Mouse (Mus musculus): ENCODE measurements around the gene Polr2j. TPM values are rescaled to one million over a fixed set of nuclear protein-coding genes. Genes with fewer than 3 reads are reported as not detected.

Polr2j gene
- polyA plus RNA-seq, 1 experiment from 2014 or later = 190 TPM

- ATAC-seq = no peak; the same call in 1 of the 2 replicates
- H3K27ac ChIP-seq (ENCODE audit: low read length) = peak overlapping the region; percentile 77
These were observed 53.4 kb downstream of the Polr2j start for GRCm38 (mm10) chr5:136169626-136170511.

DNA sequence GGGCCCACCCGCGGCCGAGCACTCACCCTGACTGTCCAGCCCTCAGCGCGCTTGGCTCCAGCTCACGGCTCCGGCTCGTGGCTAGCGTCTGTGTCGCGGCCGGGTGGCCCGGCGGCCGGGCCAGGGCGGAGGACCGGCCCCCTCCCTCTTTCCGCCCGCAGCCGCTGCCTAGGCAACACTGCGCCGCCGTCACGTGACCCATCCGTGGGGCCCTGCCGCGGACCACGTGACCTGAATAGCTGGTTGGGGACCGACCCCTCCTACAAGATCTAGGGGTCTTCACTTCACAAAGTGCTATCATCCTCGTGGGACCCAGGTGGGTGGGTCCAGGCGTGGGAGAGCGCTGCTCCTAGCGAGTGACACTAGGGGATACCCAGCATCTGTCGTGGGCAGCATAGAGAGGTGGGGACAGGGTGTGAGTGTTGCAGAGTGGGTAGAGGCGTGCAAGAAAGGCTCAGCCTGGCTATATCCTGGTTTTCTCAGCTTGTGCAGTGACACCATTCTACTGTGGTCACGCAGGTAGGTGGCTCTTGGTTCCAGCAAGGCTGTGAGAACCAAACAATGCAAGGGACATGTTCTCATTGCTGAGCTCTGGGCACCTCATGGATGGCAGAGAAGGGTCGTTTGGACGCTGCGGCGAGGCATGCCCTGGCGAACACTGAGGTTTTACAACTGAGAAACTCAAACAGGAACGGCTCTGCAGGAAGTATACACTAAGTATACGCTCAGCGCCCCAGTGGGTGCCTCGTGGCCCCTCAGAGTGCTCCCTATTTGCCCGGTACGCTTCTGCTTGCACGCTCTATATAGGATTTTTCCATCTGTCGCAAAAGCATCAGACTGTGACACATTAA, 54.3 kb downstream of the Polr2j start, which contains the start of gene Orai2:
Orai2 (minus strand) TSS at position 202 of the 851 bp plus-strand sequence.
- Histone ChIP-seq H3K36me3 (ENCODE audit: control insufficient read depth, insufficient read depth, low read length) (peaks cover 3% of the 10 kb centered on the region; the same call in 1 of the 2 replicates), H3K27me3 (ENCODE audit: control insufficient read depth, insufficient read depth, low read depth, low read length) (no peaks in the 10 kb centered on the region), H3K4me2 (ENCODE audit: low read length) (peak within 1 kb of the TSS; percentile 92), H3K9ac (ENCODE audit: low read depth, low read length) (peak within 1 kb of the TSS; percentile 80), H3K4me1 (ENCODE audit: control insufficient read depth, insufficient read depth, low read length) (peaks cover 21% of the 10 kb centered on the region), H3K4me3 (ENCODE audit: low read depth, low read length) (peak within 1 kb of the TSS; percentile 58), H3K27ac (ENCODE audit: low read length) (peak within 1 kb of the TSS; percentile 77), H3K9me3 (replicated peaks; ENCODE audit: control insufficient read depth, low read length, poor library complexity, severe bottlenecking) (no peaks in the 10 kb centered on the region)
- ATAC-seq = peak; percentile 88
- 3% methylated on average over 49 of the region's 49 CpGs for WGBS

More at GRCm38 (mm10) chr5:136169626-136170511, 53.4 kb downstream of the Polr2j start:
- WGBS = 9% methylated on average over 14 of the region's 15 CpGs
- Histone ChIP-seq H3K4me1 (ENCODE audit: control insufficient read depth, insufficient read depth, low read length) (peaks cover 21% of the 10 kb centered on the region), H3K4me2 (ENCODE audit: low read length) (peak overlapping the region; percentile 92), H3K9ac (ENCODE audit: low read depth, low read length) (peak overlapping the region; percentile 80), H3K27me3 (ENCODE audit: control insufficient read depth, insufficient read depth, low read depth, low read length) (no peaks in the 10 kb centered on the region), H3K9me3 (replicated peaks; ENCODE audit: control insufficient read depth, low read length, poor library complexity, severe bottlenecking) (no peaks in the 10 kb centered on the region), H3K36me3 (ENCODE audit: control insufficient read depth, insufficient read depth, low read length) (peaks cover 3% of the 10 kb centered on the region; the same call in 1 of the 2 replicates), H3K4me3 (ENCODE audit: low read depth, low read length) (peak overlapping the region; percentile 58)

DNA sequence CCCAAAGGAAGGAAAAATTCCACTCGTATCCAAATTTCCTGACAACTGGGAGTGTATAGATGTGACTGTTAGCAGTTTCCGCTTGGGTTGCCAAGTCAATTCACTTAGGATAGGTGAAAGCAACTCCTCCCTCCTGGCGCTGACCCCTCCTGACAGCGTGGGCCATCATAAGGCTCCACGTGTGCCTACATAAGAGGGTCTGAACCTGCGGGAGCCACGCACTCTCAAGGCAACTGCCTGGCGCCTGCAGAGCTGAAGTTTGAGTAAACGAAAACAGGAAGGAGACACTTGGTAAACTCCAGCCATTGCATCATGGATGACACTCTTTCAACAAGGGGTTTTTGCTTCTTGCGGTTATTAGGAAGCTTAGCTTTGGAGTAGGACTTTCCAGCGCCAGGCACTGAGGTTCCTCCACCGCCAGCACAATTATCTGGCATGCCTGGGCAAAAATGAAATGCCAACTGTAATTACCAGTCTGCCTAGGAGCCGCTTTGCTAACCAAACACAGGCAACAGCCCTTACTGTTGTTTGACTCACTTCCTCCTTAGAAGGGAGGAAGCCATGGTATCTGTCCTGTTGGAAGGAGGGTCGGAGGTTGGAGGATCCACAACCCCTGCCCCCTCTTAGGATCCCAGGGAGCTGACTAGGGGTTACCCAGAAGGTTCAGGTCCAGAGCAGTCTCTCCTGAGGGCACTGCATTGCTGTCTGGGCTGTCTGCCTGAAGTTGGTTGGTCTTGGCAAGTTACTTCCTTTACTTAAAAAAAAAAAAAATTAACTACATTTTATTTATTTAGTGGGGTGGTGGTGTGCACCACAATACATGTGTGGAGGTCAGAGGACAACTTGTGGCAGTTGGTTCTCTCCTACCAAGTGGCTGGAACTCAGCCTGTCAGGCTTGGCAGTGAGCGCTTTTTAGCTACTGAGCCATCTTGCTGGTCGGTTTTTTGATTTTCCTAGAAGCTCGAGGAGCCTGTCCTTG, 55.2 kb downstream of the Polr2j start:
- H3K9ac ChIP-seq (ENCODE audit: low read depth, low read length) = peak overlapping the region; percentile 80
- WGBS = 35% methylated on average over 17 of the region's 17 CpGs
- H3K27me3 ChIP-seq (ENCODE audit: control insufficient read depth, insufficient read depth, low read depth, low read length) = no peaks in the 10 kb centered on the region
- H3K4me2 ChIP-seq (ENCODE audit: low read length) = peak overlapping the region; percentile 92
- ATAC-seq = no peak
- H3K27ac ChIP-seq (ENCODE audit: low read length) = peak overlapping the region; percentile 77
- H3K4me3 ChIP-seq (ENCODE audit: low read depth, low read length) = peak overlapping the region; percentile 58
- H3K36me3 ChIP-seq (ENCODE audit: control insufficient read depth, insufficient read depth, low read length) = peaks cover 3% of the 10 kb centered on the region; the same call in 1 of the 2 replicates
- H3K4me1 ChIP-seq (ENCODE audit: control insufficient read depth, insufficient read depth, low read length) = peaks cover 21% of the 10 kb centered on the region
- H3K9me3 ChIP-seq (replicated peaks; ENCODE audit: control insufficient read depth, low read length, poor library complexity, severe bottlenecking) = no peaks in the 10 kb centered on the region

Small RNA genes lying within 50 kb of the gene (microRNA-seq; reads per million reads assigned to microRNA genes)
- gene Mir7035 = 2.1 reads per million, percentile 6 among the genes with 10 or more reads in this experiment

Other genes with a start within 250 kb of the Polr2j start
- 9.6 and 10.1 TPM in 2 replicates for gene Hspb1, start 228.7 kb upstream of the Polr2j start, polyA plus RNA-seq (2015; fragmentation: Nextera tagmentation; extraction: Ambion mirVana)
- gene Ywhag, start 182.0 kb upstream of the Polr2j start, polyA plus RNA-seq (2015; fragmentation: Nextera tagmentation; extraction: Ambion mirVana) = 1,035 and 1,054 TPM in 2 replicates
- gene Ssc4d, start 142.1 kb upstream of the Polr2j start, polyA plus RNA-seq (2015; fragmentation: Nextera tagmentation; extraction: Ambion mirVana) = 1.8 and 1.9 TPM in 2 replicates
- 0.23 TPM in 1 of 2 replicates, not detected in the other for gene Zp3, start 136.5 kb upstream of the Polr2j start, polyA plus RNA-seq (2015; fragmentation: Nextera tagmentation; extraction: Ambion mirVana)
- 24.0 and 26.1 TPM in 2 replicates for gene Dtx2, start 121.8 kb upstream of the Polr2j start, polyA plus RNA-seq (2015; fragmentation: Nextera tagmentation; extraction: Ambion mirVana)
- 0.05 TPM in 1 of 2 replicates, not detected in the other for gene Upk3b, start 78.1 kb upstream of the Polr2j start, polyA plus RNA-seq (2015; fragmentation: Nextera tagmentation; extraction: Ambion mirVana)
- gene Upk3bl, start 62.1 kb upstream of the Polr2j start, polyA plus RNA-seq (2015; fragmentation: Nextera tagmentation; extraction: Ambion mirVana) = 0.19 TPM in 1 of 2 replicates, not detected in the other
- 22.0 and 29.1 TPM in 2 replicates for gene Rasa4, start 32.7 kb upstream of the Polr2j start, polyA plus RNA-seq (2015; fragmentation: Nextera tagmentation; extraction: Ambion mirVana)
- 27.1 and 28.1 TPM in 2 replicates for gene Lrwd1, start 19.4 kb downstream of the Polr2j start, polyA plus RNA-seq (2015; fragmentation: Nextera tagmentation; extraction: Ambion mirVana)
- 20.4 and 20.5 TPM in 2 replicates for gene Alkbh4, start 19.5 kb downstream of the Polr2j start, polyA plus RNA-seq (2015; fragmentation: Nextera tagmentation; extraction: Ambion mirVana)
- gene Orai2, start 54.1 kb downstream of the Polr2j start, polyA plus RNA-seq (2015; fragmentation: Nextera tagmentation; extraction: Ambion mirVana) = 47.1 and 52.0 TPM in 2 replicates
- gene Prkrip1, start 82.3 kb downstream of the Polr2j start, polyA plus RNA-seq (2015; fragmentation: Nextera tagmentation; extraction: Ambion mirVana) = 59.4 and 73.5 TPM in 2 replicates
- 24.8 and 24.9 TPM in 2 replicates for gene Sh2b2, start 129.9 kb downstream of the Polr2j start, polyA plus RNA-seq (2015; fragmentation: Nextera tagmentation; extraction: Ambion mirVana)